Mouse (Mus musculus): ENCODE results near the gene Ephx3.

Gene Ephx3

GRCm38 (mm10) chr17:32188863-32189636, at the start of gene Ephx3:
Gene Ephx3, minus strand, starts transcription at chr17:32189549.
- CTCF ChIA-PET, result no interaction called here

- CTCF ChIA-PET, result no interaction called here
Observed at GRCm38 (mm10) chr17:32238589-32238988, 49.2 kb upstream of the Ephx3 start.

DNA sequence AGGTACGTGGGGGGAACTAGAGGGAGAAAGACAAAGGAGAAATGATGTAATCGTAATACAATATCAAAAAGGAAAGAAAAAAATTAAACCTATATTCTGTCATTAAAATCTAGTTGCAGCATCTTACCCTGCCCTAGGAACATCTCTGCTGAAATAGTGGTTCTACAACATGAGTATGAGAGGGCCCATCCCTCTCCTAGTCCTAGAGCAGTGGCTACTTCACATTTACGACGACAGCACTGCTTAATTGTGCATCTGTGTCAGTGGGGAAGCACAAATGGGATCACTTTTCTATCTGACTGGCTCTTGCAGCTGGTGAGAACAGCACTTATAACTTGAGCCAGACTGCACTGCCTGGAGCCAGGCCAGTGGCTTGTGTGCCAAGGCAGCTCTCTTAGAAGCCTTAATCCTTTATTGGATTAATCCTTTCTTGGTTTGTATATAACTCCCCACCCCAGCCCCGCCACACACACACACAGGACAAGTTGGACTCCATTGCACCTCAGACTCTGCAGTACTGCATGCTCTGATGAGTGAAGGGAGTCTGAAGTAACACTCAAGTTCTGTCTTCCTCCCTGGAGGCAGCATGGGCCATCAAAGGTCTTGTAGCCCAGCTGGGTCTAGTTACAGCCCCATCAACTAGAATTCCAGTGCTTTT, 46.3 kb upstream of the Ephx3 start:
- CTCF ChIA-PET, result no interaction called here

- CTCF ChIA-PET, result no interaction called here
Observed at GRCm38 (mm10) chr17:32233174-32233573, 43.8 kb upstream of the Ephx3 start.

DNA sequence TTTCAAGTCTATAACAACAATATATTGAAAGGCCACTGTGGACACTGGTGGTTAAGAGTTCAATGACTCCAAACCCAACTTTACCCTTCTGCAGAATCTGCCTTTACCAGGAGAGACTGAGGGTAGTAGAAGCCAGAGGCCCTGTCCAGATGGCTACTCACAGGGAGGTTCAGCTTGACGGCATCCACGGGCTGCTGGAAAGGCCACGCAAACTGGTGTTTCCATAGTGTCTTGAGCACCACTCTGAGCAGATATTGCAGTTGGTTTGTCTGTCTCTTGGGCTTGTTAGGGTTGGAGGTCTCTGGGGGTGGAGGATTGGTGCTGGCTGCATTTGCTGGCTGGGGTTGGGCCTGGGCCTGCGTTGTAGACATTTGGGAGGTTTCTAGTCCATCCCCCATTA, 39.9 kb upstream of the Ephx3 start:
- CTCF ChIA-PET, result interaction anchor here (0.8 kb wide), 1 partner anchor 9 kb away, joined by 3 read pairs; no protein-coding TSS in a partner anchor

DNA sequence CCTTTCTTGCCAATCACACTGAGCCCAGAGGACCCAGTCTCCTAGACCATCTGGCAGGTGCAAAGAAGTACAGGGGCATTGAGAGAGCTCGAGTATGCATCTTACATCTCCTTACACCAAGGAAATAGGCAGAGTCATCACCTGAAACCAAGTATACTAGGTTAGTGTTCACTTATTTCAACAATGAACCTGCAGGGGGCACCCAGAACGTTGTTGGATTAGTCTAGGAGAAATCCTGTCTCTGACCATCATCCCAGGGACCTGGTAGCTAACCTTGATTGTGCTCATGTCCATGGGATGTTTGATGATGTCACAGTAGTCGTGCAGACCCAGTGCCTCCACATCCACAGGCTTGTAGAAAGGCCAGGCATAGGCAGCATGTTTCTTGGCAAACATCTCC, 31.5 kb upstream of the Ephx3 start:
- CTCF ChIA-PET, result no interaction called here

GRCm38 (mm10) chr17:32215587-32215986, 26.2 kb upstream of the Ephx3 start:
- CTCF ChIA-PET, result interaction anchor here (0.7 kb wide), 1 partner anchor 71 kb away, joined by 5 read pairs; no protein-coding TSS in a partner anchor

GRCm38 (mm10) chr17:32211554-32211953, 22.2 kb upstream of the Ephx3 start:
- CTCF ChIA-PET, result interaction anchor here (0.5 to 0.6 kb wide), 3 partner anchors 40 to 1300 kb away, joined by 3 to 6 read pairs (median 4); no protein-coding TSS in a partner anchor

GRCm38 (mm10) chr17:32209752-32210151, 20.4 kb upstream of the Ephx3 start:
- CTCF ChIA-PET, result no interaction called here

GRCm38 (mm10) chr17:32209144-32209543, 19.8 kb upstream of the Ephx3 start:
- CTCF ChIA-PET, result no interaction called here

- CTCF ChIA-PET, result no interaction called here
Observed at GRCm38 (mm10) chr17:32207586-32208245, 18.4 kb upstream of the Ephx3 start.

GRCm38 (mm10) chr17:32205345-32205744, 16.0 kb upstream of the Ephx3 start:
- CTCF ChIA-PET, result interaction anchor here (0.7 kb wide), 1 partner anchor 80 kb away, joined by 7 read pairs; no protein-coding TSS in a partner anchor

- CTCF ChIA-PET, result no interaction called here
Observed at GRCm38 (mm10) chr17:32202972-32203371, 13.6 kb upstream of the Ephx3 start.

GRCm38 (mm10) chr17:32201086-32201485, 11.7 kb upstream of the Ephx3 start:
- CTCF ChIA-PET, result no interaction called here

DNA sequence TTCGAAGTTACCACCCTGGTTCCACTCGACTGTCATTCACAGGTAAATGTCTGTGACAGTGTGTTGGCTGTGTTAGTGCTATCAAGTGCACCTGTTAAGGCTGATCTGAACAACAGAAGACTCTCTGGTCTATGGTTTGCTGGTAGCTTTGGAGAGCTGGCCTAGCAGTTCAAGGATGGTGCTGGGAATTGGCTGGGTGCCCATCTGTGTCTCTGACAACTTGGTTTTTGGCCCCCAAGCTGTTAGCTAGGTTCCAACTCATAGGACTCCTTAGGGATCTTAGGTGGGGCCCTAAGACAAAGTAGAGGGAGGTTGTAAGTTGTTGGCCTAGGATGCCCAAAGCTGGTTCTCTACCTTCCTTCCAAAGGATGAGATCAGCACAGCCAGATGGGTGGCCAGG, 10.4 kb upstream of the Ephx3 start:
- CTCF ChIA-PET, result no interaction called here

GRCm38 (mm10) chr17:32197156-32197555, 7.8 kb upstream of the Ephx3 start:
- CTCF ChIA-PET, result no interaction called here

- CTCF ChIA-PET, result no interaction called here
Observed at GRCm38 (mm10) chr17:32195725-32196124, 6.4 kb upstream of the Ephx3 start.

DNA sequence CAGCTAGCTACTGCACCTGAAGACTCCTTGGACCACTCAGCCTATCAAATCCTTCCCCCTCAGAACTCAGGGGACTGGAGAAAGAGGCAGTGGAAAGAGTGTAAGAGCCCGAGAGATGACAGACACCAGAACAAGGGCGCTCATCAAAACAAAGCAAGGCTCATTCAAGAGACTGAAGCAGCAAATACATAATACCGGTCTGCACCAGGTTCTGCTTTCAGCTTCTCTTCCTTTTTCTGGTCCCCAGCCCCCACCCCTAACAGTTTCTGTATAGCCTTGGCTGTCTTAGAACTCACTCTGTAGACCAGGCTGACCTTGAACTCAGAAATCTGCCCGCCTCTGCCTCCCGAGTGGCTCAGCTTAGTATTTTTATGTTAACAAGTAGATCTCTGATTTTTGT, 3.7 kb upstream of the Ephx3 start:
- CTCF ChIA-PET, result no interaction called here

- CTCF ChIA-PET, result no interaction called here
Observed at GRCm38 (mm10) chr17:32189850-32190249, 501 bp upstream of the Ephx3 start.

- CTCF ChIA-PET, result no interaction called here
Observed at GRCm38 (mm10) chr17:32183017-32183416, 6.3 kb downstream of the Ephx3 start.

- CTCF ChIA-PET, result no interaction called here
Observed at GRCm38 (mm10) chr17:32179621-32180491, 9.5 kb downstream of the Ephx3 start.

DNA sequence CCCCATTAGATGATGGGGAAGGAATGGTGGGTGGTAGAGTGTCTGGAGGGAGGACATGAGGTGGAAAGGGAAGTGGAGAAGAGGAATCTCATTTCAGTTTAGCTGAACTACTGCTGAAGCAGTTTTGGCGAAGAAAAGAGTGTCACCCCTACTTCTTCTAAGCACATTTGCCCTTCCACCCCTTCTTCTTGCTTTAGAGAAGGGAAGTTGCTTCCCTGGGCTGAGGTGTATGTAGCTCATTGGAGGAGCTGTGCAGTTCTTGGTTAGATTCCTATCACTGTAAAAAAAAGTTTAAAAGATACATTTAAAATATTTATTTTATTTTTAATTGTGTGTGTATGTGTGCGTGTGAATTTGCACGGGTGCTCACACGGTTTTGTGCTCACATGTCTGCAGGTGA, 12.4 kb downstream of the Ephx3 start:
- CTCF ChIA-PET, result no interaction called here

Data from spleen, embryonic (tissue).